Mouse (Mus musculus): ENCODE data around the gene Syne1. TPM values are rescaled to one million over a fixed set of nuclear protein-coding genes. Genes with fewer than 3 reads are reported as not detected.

Syne1 gene
- polyA plus RNA-seq, 1 experiment from 2014 or later, result 17.8 TPM

- Histone ChIP-seq H3K9me3 (ENCODE audit: control insufficient read depth, low read length) (no peaks in the 10 kb centered on the region), H3K4me3 (replicated peaks; ENCODE audit: low read depth, low read length) (no peak overlapping the region), H3K27ac (replicated peaks; ENCODE audit: low read depth, low read length) (no peak overlapping the region), H3K27me3 (ENCODE audit: control insufficient read depth, insufficient read depth, low read length) (no peaks in the 10 kb centered on the region), H3K4me1 (ENCODE audit: control insufficient read depth, insufficient read depth, low read length) (peaks cover 5% of the 10 kb centered on the region; the same call in 1 of the 2 replicates), H3K36me3 (ENCODE audit: control insufficient read depth, insufficient read depth, low read length) (no peaks in the 10 kb centered on the region), H3K9ac (replicated peaks; ENCODE audit: low read length) (no peak overlapping the region), H3K4me2 (ENCODE audit: low read length) (no peak overlapping the region)
- WGBS, result 93% methylated on average over 9 of the region's 9 CpGs
- DNase-seq (no peak), ATAC-seq (ENCODE audit: low FRiP score, low TSS enrichment) (no peak)
These were observed 3.5 kb downstream of the Syne1 start for GRCm38 (mm10) chr10:5547769-5548168.

DNA sequence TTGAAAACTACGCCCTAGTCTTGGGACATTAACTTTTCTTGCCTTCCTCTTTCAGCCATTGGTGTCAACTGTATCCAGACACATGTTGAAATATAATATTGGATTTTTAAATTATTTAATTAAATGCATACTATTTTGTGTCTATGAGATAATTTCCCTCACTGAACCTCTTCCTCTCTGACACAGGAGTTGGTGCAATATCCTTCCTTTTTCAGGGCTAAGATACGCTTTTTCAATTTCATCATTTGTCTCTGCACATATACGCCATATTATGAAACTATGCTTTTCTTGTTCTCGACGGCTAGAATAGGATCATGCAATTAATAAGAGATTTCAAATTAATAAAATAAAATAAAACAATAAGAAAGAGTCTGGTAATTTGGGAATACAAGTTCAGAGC, 4.9 kb downstream of the Syne1 start:
- H3K27ac ChIP-seq (replicated peaks; ENCODE audit: low read depth, low read length), result no peak overlapping the region
- 94% methylated on average over 5 of the region's 5 CpGs for WGBS
- H3K36me3 ChIP-seq (ENCODE audit: control insufficient read depth, insufficient read depth, low read length), result no peaks in the 10 kb centered on the region
- H3K4me2 ChIP-seq (ENCODE audit: low read length), result no peak overlapping the region
- DNase-seq, result no peak
- no peaks in the 10 kb centered on the region for H3K27me3 ChIP-seq (ENCODE audit: control insufficient read depth, insufficient read depth, low read length)
- peaks cover 5% of the 10 kb centered on the region; the same call in 1 of the 2 replicates for H3K4me1 ChIP-seq (ENCODE audit: control insufficient read depth, insufficient read depth, low read length)
- H3K9ac ChIP-seq (replicated peaks; ENCODE audit: low read length), result no peak overlapping the region
- H3K4me3 ChIP-seq (replicated peaks; ENCODE audit: low read depth, low read length), result no peak overlapping the region
- H3K9me3 ChIP-seq (ENCODE audit: control insufficient read depth, low read length), result no peaks in the 10 kb centered on the region
- ATAC-seq (ENCODE audit: low FRiP score, low TSS enrichment), result no peak

DNA sequence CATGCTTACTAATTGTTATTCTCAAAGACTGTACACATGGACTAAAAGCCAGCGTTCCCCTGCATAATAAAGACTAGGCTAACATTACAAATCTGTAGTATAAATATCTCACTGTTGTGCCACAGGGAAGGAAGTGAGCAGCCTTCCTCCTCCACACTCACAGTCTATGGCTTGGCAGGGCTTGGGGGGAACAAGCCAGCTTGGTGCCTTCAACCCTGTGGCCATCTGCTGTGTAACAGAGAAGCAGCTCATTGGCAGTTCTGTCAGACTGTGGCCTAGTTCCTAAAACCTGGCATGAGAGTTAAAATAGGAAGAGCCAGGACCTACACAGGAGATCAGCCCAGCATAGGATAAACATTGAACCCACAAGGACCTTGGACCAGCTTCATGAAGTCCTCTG, 23.0 kb downstream of the Syne1 start:
- no peak overlapping the region for H3K27ac ChIP-seq (replicated peaks; ENCODE audit: low read depth, low read length)
- no peak overlapping the region for H3K4me3 ChIP-seq (replicated peaks; ENCODE audit: low read depth, low read length)
- no peaks in the 10 kb centered on the region for H3K27me3 ChIP-seq (ENCODE audit: control insufficient read depth, insufficient read depth, low read length)
- DNase-seq, result no peak
- 86% methylated on average over 1 of the region's 1 CpGs for WGBS
- no peaks in the 10 kb centered on the region for H3K9me3 ChIP-seq (ENCODE audit: control insufficient read depth, low read length)
- no peak overlapping the region for H3K9ac ChIP-seq (replicated peaks; ENCODE audit: low read length)
- no peak overlapping the region for H3K4me2 ChIP-seq (ENCODE audit: low read length)
- ATAC-seq (ENCODE audit: low FRiP score, low TSS enrichment), result no peak
- H3K36me3 ChIP-seq (ENCODE audit: control insufficient read depth, insufficient read depth, low read length), result no peaks in the 10 kb centered on the region
- no peaks in the 10 kb centered on the region for H3K4me1 ChIP-seq (ENCODE audit: control insufficient read depth, insufficient read depth, low read length)

DNA sequence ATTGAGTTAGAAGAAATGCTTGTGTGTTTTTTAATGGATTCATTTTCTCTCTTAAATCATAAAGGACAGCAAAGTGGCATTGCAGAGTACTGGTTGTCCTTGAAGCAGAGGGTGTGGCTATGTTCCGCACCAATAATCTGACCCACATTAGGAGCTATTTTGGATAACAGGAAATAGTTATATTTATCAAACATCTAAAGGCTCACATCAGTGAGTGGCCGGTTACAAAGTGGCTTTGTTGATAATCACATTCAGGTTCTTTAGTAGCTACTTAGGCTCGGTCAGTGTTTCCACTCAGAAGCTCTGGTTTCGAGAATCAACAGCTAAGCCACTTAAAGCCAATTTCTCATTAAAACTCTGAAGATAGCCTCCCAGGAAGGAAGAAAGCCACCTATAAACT, 23.6 kb downstream of the Syne1 start:
- 89% methylated on average over 4 of the region's 4 CpGs for WGBS
- no peaks in the 10 kb centered on the region for H3K27me3 ChIP-seq (ENCODE audit: control insufficient read depth, insufficient read depth, low read length)
- H3K4me2 ChIP-seq (ENCODE audit: low read length), result no peak overlapping the region
- no peak overlapping the region for H3K27ac ChIP-seq (replicated peaks; ENCODE audit: low read depth, low read length)
- no peaks in the 10 kb centered on the region for H3K4me1 ChIP-seq (ENCODE audit: control insufficient read depth, insufficient read depth, low read length)
- no peak overlapping the region for H3K9ac ChIP-seq (replicated peaks; ENCODE audit: low read length)
- no peak for DNase-seq
- no peaks in the 10 kb centered on the region for H3K36me3 ChIP-seq (ENCODE audit: control insufficient read depth, insufficient read depth, low read length)
- H3K9me3 ChIP-seq (ENCODE audit: control insufficient read depth, low read length), result no peaks in the 10 kb centered on the region
- no peak for ATAC-seq (ENCODE audit: low FRiP score, low TSS enrichment)
- no peak overlapping the region for H3K4me3 ChIP-seq (replicated peaks; ENCODE audit: low read depth, low read length)

DNA sequence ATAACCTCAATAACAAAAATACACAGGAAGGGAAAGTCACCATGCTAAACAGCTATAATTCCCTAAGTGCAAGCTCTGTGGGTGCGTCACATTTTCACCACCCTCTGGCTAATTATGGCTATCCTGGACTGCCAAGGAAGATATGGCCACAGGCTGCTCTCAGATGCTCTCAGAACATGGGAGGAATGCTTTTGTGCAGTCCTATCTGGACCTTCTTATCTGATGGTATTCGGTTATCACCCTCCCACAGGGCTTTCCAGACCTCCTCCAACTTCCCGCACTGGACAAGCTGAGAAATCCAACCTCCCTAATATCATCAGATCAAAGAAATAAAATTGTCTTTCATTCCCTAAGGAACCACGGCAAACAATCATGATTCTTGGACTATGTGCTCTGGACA, 28.4 kb downstream of the Syne1 start:
- ATAC-seq (ENCODE audit: low FRiP score, low TSS enrichment), result no peak
- Histone ChIP-seq H3K27me3 (ENCODE audit: control insufficient read depth, insufficient read depth, low read length) (no peaks in the 10 kb centered on the region), H3K4me3 (replicated peaks; ENCODE audit: low read depth, low read length) (no peak overlapping the region), H3K9ac (replicated peaks; ENCODE audit: low read length) (no peak overlapping the region), H3K4me1 (ENCODE audit: control insufficient read depth, insufficient read depth, low read length) (no peaks in the 10 kb centered on the region), H3K27ac (replicated peaks; ENCODE audit: low read depth, low read length) (no peak overlapping the region), H3K36me3 (ENCODE audit: control insufficient read depth, insufficient read depth, low read length) (no peaks in the 10 kb centered on the region), H3K4me2 (ENCODE audit: low read length) (no peak overlapping the region), H3K9me3 (ENCODE audit: control insufficient read depth, low read length) (no peaks in the 10 kb centered on the region)
- WGBS, result 88% methylated on average over 4 of the region's 4 CpGs
- no peak for DNase-seq

GRCm38 (mm10) chr10:5522276-5522675, 29.0 kb downstream of the Syne1 start:
- no peaks in the 10 kb centered on the region for H3K4me1 ChIP-seq (ENCODE audit: control insufficient read depth, insufficient read depth, low read length)
- no peaks in the 10 kb centered on the region for H3K27me3 ChIP-seq (ENCODE audit: control insufficient read depth, insufficient read depth, low read length)
- WGBS, result 96% methylated on average over 3 of the region's 3 CpGs
- no peak overlapping the region for H3K27ac ChIP-seq (replicated peaks; ENCODE audit: low read depth, low read length)
- no peak overlapping the region for H3K4me3 ChIP-seq (replicated peaks; ENCODE audit: low read depth, low read length)
- H3K9ac ChIP-seq (replicated peaks; ENCODE audit: low read length), result no peak overlapping the region
- DNase-seq (no peak), ATAC-seq (ENCODE audit: low FRiP score, low TSS enrichment) (no peak)
- H3K4me2 ChIP-seq (ENCODE audit: low read length), result no peak overlapping the region
- no peaks in the 10 kb centered on the region for H3K36me3 ChIP-seq (ENCODE audit: control insufficient read depth, insufficient read depth, low read length)
- no peaks in the 10 kb centered on the region for H3K9me3 ChIP-seq (ENCODE audit: control insufficient read depth, low read length)

DNA sequence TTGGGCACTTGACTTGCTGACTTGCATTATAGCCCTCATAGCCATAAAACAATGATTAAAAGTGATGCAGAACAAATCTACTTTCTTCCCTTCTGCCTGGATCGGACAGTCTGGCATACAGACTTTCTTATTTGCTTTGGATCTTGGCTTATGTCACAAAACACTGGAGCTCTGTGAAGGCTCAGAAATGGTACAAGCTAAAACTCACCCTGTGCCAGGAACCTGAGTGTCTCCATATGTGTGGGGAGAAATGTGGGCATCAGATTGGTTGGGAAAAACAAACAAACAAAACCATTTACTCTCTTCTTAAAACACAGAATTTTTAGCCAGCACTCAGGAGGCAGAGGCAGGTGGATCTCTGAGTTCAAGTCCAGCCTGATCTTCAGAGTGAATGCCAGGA, 30.6 kb downstream of the Syne1 start:
- Histone ChIP-seq H3K4me1 (ENCODE audit: control insufficient read depth, insufficient read depth, low read length) (no peaks in the 10 kb centered on the region), H3K9ac (replicated peaks; ENCODE audit: low read length) (no peak overlapping the region), H3K9me3 (ENCODE audit: control insufficient read depth, low read length) (no peaks in the 10 kb centered on the region), H3K4me2 (ENCODE audit: low read length) (no peak overlapping the region), H3K36me3 (ENCODE audit: control insufficient read depth, insufficient read depth, low read length) (no peaks in the 10 kb centered on the region), H3K27me3 (ENCODE audit: control insufficient read depth, insufficient read depth, low read length) (no peaks in the 10 kb centered on the region), H3K27ac (replicated peaks; ENCODE audit: low read depth, low read length) (no peak overlapping the region), H3K4me3 (replicated peaks; ENCODE audit: low read depth, low read length) (no peak overlapping the region)
- WGBS, result 73% methylated on average over 1 of the region's 1 CpGs
- no peak for ATAC-seq (ENCODE audit: low FRiP score, low TSS enrichment)
- no peak for DNase-seq

- Histone ChIP-seq H3K36me3 (ENCODE audit: control insufficient read depth, insufficient read depth, low read length) (no peaks in the 10 kb centered on the region), H3K27me3 (ENCODE audit: control insufficient read depth, insufficient read depth, low read length) (no peaks in the 10 kb centered on the region), H3K27ac (replicated peaks; ENCODE audit: low read depth, low read length) (no peak overlapping the region), H3K4me2 (ENCODE audit: low read length) (no peak overlapping the region), H3K9ac (replicated peaks; ENCODE audit: low read length) (no peak overlapping the region), H3K9me3 (ENCODE audit: control insufficient read depth, low read length) (no peaks in the 10 kb centered on the region), H3K4me1 (ENCODE audit: control insufficient read depth, insufficient read depth, low read length) (no peaks in the 10 kb centered on the region), H3K4me3 (replicated peaks; ENCODE audit: low read depth, low read length) (no peak overlapping the region)
- ATAC-seq (ENCODE audit: low FRiP score, low TSS enrichment) (no peak), DNase-seq (no peak)
- 13% methylated on average over 3 of the region's 3 CpGs for WGBS
These were observed 36.0 kb downstream of the Syne1 start for GRCm38 (mm10) chr10:5515330-5515729.

GRCm38 (mm10) chr10:5514134-5514533, 37.1 kb downstream of the Syne1 start:
- no peak overlapping the region for H3K4me3 ChIP-seq (replicated peaks; ENCODE audit: low read depth, low read length)
- WGBS, result 81% methylated on average over 8 of the region's 8 CpGs
- no peaks in the 10 kb centered on the region for H3K9me3 ChIP-seq (ENCODE audit: control insufficient read depth, low read length)
- no peaks in the 10 kb centered on the region for H3K4me1 ChIP-seq (ENCODE audit: control insufficient read depth, insufficient read depth, low read length)
- no peak overlapping the region for H3K9ac ChIP-seq (replicated peaks; ENCODE audit: low read length)
- ATAC-seq (ENCODE audit: low FRiP score, low TSS enrichment) (no peak), DNase-seq (no peak)
- no peak overlapping the region for H3K4me2 ChIP-seq (ENCODE audit: low read length)
- no peak overlapping the region for H3K27ac ChIP-seq (replicated peaks; ENCODE audit: low read depth, low read length)
- no peaks in the 10 kb centered on the region for H3K36me3 ChIP-seq (ENCODE audit: control insufficient read depth, insufficient read depth, low read length)
- H3K27me3 ChIP-seq (ENCODE audit: control insufficient read depth, insufficient read depth, low read length), result no peaks in the 10 kb centered on the region
